Mouse (Mus musculus): ENCODE measurements around the gene Dhx15.

The Dhx15 gene

DNA sequence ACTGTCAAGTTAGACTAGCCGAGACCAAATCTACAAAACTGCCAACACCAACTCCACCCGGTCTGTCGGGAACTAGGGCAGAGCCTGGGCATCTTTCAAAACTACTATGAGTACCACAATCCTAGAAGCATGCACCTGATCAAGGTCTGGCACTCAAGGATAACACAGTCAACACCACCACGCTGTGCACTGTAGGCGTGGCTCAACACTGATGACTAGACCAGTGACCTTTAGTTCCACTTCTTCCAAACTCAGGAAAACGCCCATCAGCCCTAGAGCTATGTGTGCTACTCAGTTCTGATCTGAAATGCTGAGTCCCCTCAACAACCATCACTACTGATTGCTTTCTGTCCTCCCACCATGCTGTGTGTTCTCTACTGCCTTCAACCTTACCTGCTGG, 44.6 kb downstream of the Dhx15 start:
- DNase-seq (ENCODE audit: low read depth): no peak

DNA sequence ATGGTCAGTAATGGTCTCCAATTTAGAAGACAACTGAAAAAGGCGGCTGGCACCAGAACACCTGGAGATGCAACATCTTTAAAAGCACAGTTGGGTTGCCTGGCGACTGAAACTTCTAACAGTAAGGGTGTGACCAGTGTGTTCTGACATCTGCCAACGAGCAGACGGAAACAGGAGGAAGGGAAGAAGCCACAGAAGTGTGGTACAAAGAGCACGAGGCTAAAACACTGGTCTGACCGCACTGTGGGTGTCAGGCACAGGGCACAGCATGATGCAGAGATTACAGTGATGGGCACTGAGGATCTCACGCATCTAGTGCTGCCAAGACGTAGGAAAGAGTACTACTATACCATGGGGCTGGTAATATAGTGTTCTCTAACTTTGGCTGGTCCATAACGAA, 48.4 kb downstream of the Dhx15 start:
- DNase-seq (ENCODE audit: low read depth): no peak

DNA sequence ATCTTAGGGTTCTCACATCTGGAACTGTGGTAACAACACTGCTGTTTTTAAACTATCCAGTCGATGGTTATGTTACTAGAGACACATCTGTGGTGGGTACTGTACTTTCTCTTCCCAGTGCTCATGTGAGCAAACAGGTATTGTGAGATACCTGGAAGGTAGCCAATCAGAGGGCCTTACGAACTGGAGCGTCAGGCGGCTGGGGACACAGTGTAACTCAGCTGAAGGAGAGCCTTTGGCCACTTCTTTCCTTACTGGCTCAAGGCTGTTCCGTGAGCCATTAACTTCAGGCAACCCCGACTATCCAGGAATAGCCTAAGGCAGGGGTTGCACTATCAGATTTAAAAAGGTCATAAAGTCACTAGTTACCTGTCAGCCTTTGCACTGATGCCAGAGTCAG, 51.5 kb downstream of the Dhx15 start:
- DNase-seq (ENCODE audit: low read depth): no peak

DNA sequence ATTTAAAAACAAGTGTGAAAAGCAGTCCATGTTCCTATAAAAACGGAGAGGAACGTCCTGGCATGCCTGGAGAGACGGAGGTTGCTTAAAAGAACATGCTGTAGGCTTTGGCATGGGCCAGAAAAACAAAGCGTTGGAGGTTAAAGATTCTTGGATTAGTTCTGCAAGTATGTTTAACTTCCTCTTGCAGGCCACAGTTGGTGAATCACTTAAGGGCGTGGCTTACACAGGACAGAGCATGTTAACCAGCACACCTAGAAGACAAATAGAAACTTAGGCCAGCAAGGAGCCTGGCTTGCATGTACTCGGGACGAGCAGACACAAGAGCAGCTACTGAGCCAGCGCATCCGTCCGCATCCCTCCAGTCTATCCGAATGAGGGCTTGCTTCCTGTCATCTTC, 52.2 kb downstream of the Dhx15 start:
- DNase-seq (ENCODE audit: low read depth): peak; percentile 55

DNA sequence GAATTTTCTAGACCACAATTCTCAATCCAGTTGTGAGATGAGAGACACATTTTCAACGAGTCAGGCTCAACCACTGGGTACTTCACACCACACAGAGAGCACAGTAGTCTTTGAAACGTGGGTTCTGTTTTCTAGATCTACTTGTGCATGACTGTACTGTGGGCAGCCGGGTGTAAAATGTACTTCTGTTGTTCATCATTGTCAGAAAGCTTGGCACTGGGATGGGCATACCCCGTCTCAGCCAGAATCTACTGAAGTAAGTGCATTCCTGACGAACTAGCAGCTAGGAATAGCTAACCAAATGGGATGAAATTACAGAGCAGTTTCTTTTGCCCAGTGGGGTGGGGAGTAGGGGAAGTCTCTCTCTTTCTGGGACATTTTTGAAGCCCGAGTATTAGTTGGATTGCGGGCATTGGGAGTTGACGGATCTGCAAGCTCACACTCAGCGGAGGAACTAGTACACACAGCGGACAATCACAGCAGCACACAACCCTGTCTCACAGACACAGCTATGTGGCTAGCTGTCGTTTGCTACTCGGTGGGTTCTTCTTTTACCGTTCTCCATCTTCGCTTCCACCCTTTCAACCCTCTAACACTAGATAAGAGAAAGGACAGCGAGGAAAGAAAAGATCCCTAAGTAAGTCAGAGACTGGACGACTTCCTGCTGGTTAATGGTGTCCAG, 54.7 kb downstream of the Dhx15 start:
- no peak for DNase-seq (ENCODE audit: low read depth)

DNA sequence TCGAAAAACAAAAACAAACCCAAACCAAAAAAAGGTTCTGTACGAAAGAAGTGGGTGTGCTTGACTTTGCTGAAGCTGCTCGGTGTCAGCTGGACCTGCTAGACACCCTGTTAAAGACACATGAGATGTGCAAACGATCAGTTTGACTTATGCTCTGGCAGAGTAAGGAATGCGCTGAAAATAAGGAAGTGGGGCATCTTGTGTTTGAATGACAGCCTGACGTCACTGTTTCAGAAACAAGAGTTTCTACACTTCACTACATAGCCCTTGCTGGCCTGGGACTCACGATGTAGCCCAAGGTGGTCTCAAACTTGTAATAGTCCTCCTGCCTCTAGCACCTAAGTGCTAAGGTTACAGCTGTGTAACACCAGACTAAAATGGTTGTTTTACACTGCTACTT, 57.5 kb downstream of the Dhx15 start:
- no peak for DNase-seq (ENCODE audit: low read depth)

DNA sequence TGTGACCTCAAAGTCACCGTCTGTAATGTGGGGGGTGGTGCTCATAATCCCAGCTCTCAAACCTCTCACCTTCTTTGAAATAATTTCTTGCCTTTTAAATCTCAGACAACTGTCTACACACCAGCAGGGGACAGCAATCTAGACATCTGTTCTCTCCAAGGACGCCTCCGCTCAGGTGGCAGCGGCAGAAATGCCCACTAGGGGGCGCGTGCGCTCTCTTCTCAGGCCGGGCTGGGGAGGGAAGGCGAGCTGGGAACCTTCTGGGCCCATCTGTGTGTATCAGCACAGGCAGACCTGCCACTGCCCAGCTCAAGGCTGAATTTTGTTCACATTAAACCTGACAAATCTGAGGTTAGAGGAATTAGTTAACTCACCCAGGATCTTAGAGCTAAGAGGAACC, 58.2 kb downstream of the Dhx15 start:
- no peak for DNase-seq (ENCODE audit: low read depth)

DNA sequence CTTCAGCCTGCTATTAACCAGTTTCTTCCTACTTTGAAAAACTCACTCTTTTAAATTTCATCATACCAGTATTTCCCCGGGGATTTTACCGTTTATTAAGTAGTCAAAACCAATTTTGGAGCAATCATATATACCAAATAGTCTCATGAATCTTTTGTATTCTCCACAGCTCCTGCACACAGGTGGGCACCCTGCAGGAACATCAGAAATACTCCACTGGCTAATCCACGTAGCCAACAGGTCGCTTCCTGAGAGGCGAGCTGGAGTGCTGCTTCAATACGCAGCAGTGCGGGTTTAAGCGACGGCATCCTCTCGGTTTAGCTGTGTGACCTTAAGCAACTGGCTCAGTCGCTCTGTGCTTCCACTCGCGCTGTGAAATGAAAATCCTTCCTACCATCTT, 58.9 kb downstream of the Dhx15 start:
- no peak for DNase-seq (ENCODE audit: low read depth)

DNA sequence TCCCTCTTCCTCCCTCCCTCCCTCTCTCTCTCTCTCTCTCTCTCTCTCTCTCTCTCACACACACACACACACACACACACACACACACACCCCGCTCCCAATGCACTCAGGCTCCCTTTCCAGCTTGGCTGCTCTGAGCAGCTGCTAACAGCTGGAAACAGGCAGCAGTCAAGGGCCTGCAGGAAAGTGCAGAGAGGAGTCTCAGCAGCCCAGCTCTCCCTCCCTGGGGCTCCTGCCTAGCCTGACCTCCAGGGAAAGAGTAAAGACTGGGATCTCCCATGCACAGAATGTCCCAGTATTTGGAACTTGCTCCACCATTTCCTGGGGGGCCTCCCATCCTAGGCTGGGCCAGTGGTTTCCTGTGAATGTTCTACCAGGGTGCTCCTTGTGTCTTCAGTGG, 59.8 kb downstream of the Dhx15 start:
- DNase-seq (ENCODE audit: low read depth): no peak

DNA sequence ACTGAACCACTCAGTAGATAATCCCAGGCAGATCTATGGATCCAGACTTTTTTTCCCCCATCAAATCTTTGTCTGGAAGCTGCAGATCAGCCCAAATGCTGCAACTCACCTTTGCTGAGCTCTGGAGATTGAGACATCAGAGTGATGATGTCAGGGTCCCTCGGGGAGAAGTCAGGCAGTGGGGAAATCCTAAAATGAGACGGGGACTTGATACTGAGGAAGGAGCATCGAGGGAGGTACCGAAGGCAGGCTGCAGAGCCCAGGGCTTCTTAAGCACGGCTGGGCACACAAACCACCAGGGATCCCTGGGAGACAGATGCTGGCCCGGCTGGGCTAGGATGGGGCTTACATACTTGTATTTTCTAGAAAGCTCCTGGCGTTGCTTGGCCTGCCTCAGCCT, 64.1 kb downstream of the Dhx15 start:
- DNase-seq (ENCODE audit: low read depth): no peak

DNA sequence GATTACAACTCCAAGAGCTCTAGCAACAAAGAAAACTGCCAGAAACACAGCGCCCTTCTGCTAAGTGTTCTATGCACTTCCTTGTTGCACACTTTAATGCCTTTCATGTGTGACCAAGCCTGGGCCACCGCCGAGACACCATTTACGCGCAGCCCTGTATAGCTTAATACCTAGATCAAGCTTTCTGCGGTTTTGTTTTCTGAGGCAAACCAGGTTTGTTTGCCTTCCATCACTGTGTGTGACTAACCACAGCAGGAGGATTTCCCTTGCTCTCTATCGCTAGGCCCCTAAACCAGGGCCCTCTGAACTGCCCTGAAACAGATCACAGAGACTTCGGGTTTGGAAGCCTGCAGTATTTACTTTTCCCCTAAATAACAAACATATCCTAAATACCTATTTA, 64.5 kb downstream of the Dhx15 start:
- DNase-seq (ENCODE audit: low read depth): no peak

DNA sequence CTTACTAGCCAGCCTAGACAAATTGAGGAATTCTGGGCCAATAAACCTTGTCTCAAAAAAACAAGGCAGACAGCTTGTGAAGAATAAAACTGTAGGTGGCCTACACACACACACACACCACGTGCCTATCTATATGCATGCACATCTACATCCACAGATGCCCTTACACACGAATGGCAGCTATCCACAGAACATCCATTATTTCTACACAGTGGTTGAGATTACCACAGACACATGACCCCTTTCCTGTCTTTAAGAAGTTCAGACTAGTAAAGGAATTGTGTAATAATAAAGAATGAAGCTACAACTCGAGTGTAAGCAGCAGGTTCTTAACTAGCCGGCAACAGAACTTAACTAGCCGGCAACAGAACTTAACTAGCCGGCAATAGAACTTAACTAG, 68.2 kb downstream of the Dhx15 start:
- no peak for DNase-seq (ENCODE audit: low read depth)

DNA sequence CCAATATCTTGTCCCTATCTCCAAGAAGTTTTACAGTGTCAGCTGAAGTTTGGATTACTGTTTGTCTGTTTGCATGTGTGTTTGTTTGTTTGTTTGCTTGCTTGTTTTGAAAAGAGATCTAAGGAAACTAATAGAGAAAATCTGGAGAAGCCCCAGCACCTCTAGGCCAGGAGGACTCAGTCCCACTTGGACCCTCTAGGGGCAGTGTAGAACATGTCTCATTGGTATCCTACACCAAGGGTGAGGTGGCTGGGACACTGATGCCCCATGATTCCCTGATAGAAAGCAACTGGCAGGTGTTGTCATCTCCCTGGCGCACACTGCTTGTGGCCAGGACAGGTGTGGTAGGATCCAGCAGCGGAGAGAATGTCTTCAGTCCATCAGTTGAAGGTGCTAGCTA, 70.5 kb downstream of the Dhx15 start:
- no peak for DNase-seq (ENCODE audit: low read depth)

DNA sequence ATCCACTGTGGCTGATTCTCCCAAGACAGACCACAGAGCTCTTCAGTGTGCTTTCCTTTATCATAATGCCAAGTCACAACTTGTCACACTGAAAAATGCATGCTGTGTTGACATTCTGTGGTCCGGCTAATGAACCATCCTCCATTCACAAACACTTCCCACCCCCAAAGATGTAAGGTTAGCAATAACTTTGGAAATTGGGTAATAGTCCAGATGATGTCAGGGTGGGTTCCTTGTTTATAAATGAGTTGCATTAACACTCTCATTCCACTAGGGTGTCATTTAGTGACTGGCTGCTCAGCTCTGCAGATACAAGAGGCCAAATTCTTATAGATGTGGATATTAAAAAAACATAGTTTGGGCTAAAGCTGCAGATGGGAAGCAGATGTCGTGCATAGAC, 71.1 kb downstream of the Dhx15 start:
- DNase-seq (ENCODE audit: low read depth): no peak

DNA sequence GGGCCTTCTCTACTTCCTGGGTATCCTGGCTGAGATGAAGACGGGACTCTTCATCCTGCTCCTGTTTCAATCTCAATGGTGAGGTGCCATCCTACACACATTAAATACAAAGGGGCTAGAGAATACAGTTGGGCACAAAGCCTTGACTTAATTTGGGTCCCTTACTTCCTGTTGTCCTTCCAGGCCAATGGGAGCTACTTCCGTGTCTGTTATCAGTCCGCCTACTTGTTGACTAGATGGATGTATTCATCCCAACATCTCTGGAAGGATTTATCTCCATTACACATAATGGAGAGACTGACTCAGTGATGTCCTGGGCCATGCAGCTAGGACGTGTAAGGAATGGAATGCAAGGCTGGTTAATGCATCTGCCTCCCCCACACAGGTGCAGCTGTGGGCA, 72.5 kb downstream of the Dhx15 start:
- DNase-seq (ENCODE audit: low read depth): no peak

DNA sequence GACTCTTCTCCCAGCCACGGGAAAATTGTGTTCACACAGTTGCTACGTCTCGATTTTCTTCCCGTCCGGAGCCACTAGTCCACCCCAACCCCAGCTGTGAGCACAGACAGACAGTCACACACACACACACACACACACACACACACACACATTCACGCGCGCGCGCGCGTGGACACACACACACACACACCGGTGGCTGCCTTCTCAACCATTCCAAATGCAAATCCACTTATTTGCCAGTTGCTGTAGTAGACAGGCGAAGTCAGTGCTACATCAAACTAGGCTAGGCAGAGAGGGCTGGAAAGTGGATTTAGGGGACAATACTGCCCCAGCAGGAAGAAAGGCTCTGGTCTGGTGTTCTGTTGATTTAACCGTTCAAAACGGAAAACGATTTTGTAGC, 73.9 kb downstream of the Dhx15 start:
- no peak for DNase-seq (ENCODE audit: low read depth)

DNA sequence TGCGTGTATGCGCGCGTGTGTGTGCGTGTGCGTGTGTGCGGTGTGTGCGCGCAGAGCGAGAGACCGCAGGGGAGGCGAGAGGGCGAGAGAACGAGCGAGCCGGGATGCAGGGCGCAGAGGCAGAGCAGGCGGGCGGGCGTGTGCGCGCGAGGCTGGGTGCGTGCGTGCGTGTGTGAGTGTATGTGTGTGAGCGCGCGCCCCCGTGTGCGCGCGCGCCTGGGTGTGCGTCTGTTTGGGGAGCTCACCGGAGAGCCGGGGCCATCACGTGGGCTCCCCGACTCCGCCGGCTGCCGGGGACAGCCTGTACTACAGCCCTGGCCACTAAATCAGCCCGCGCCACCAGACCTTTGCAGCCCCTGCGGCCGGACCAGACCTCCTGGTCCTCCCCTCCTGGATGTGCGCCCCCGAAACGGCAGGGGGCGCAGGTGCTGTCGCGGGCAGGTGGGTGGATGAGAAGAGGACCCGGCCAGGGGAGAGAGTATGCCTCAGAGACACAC, 74.4 kb downstream of the Dhx15 start:
- DNase-seq (ENCODE audit: low read depth): peak; percentile 48

DNA sequence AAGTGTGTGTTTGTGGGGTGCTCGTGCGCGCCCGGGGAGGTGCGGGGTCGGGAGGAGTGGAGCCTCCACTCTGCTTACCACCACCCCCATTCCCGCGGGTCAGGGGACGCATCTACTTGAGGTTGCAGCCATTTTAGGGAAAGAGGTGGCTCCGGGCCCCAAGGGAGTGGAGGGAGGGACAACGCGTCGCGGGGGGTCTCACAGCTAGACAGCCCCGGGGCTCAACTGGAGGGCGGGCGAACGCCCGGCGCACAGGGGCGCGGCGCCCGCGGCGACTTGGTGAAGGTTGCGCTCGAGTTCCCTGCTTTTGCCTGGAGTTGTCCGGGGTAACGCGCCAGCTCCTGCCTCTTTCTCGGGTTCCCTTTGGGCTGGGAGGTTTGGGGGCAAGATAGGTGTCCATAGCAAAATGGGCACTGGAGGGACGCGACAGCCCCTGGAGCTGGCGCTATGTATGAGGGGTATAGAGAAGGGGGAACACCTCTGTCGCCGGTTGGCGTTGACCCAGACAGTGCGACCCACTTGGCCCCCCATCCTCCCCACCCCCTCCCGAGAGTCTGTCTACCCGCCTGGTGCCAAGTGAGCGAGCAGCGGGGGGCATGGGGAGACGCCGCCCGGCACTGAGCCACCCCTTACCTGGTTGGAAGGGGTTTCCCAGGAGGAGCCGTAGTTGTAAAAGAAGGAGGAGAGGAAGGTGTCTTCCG, 75.4 kb downstream of the Dhx15 start:
- no peak for DNase-seq (ENCODE audit: low read depth)

DNA sequence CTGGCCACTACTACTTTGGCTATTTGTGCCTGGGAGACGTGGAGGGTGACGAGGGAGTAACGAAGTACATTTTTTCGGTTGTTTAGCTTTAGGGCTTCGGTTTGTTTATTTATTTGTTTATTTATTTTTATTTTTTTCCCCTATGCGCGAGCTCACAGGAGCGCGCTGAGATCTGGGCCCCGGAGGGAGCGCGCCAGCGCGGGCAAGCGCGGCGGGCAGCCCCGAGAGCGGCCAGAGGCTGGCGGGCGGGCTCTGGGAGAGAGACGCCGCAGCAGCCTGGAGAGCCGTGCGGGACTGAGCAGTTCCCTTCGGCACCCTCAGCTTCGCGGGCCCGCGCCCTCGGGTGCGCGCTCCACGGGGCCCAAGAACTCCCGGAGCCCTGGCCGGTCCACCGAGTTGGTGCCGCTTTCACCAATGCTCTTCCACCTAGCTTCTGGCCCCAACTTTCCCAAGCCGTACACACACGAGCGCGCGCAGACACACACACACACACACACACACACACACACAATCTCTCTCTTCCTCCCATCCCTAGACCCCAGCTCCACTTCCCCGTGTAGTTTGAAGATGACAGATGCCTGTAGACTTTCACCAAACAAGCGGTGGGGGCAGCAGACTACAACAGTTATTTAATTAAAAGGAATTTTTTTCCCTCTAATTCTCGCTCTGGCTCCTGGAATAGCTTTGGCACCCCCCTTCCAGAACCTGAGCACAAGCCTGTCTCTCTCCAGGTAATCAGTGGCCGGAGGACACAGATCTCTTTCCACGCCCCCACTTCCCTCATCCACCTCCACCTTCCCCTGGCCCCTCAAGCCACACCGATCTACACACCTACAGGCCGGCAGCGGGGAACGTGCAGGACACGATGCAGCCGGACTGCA, 76.2 kb downstream of the Dhx15 start:
- DNase-seq (ENCODE audit: low read depth): no peak

DNA sequence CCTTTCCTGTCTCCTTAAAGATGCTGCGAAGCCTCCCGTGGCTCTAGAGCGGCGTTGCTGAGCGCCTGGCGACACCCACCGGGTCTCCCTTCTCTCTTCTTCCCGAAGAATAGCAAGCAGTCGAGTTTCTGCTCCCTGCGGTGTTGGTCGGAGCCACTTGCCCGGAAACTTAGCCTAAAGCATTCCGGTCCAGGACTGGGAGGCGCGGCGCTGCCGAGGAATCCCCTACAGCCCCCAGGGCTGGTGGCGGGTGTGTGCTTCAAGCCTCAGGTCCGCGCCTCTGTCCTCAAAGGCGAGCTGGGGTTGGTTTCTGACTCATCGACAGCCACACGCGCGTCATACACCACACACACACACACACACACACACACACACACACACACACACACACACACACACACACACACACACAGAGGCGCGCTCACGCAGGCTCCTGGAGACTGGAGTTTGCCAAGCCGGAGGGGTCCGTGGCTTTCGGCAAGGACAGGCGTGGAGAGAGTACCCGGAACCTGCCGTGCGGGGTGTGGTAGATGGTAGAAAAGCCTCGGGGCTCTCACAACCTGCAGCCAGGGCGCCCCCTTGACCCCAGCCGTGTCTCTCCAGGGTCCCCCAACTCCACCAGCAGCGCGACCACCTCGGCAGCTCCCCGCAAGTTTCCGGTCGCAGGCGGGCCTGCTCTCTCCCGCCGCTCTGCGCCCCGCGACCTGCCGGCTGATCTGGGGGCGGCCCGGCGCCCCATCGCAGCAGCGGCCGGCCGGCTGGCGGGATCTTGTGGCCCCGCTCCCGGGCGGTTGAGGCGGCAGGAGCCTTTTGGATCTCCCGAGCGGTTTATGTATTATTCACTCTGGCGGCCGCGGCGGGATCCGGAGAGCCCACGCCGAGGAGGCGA, 77.1 kb downstream of the Dhx15 start:
- no peak for DNase-seq (ENCODE audit: low read depth)

DNA sequence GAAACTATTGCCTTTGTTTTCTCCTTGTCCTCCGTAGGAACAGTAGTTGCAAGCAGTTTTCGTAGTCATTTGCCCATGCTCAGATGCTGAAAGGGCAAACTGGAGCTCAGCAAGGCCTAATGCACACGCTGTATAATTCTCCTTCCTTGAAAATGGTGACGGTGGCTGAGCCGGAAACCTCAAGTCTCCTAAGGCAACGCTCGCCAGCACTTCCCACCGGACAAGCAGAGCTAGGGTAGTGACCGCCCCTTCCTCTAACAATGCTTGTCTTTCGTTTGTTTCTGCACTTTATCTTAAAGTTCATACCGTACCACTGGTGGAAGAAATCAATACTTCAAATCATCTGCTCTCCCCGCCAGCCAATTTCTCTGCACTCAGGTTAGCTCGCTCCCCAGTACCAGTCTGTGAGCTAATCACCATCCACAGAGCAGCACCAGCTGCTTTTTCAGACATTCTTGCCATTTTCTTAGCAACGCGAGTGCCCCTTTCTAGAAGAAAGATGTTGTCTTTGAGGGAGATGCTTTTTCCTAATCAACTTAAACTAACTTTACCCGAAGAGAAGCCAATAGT, 78.0 kb downstream of the Dhx15 start:
- no peak for DNase-seq (ENCODE audit: low read depth)
